Mouse (Mus musculus): ENCODE measurements at regions not wholly inside any gene's neighbourhood (a gene's known extent, or its start where the extent isn't known, plus 50 kb on each side); places are given as distances from the start of the nearest gene placed in this dataset.
"Not testable (repeated sequence)": the region's sequence is repeated elsewhere in the genome, so short reads cannot be mapped to it uniquely, and the experiment has no call there.

DNA sequence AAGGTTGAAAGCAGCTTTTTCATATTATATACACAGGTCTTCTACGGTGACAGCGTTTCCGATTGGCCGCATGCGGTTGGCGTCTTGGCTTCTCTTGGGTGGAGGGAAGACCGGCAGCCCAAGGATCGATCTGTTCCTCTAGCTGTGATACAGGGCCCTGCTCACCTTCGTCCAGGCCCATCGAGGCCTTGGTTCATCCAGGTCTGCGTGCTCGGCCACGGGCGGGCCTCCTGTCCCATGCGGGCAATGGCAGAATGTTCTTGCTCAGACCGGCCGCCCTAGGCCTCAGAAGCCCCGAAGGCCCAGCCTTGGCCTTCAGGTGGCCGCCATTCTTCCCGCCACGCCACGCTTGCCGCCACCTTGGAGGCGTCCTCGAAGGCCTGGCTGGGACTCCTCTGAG lies 194.4 kb upstream of the Ppp6c start:
- DNase-seq (ENCODE audit: low spot score in 2 of 2), result no peak

DNA sequence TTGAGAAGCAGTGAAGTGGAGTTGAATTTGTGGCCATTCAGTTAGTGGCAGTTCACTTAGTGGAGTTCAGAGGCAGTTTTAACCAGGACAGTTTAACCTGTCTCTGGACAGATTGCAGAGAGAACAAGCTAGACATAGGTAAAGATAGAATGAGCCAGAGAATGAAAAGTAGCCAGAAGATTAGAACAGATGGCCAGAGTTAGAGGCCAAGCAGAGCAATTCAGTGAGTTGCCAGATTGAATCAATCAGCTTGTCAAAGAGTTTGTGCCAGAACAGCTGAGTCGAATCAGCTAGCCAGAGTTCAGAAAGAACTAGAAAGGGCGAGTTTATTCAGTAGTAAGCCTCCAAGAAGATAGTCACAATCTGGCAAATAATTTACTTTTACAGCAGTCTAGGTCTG lies 174.1 kb upstream of the Ppp6c start:
- DNase-seq (ENCODE audit: low spot score in 2 of 2), result no peak

DNA sequence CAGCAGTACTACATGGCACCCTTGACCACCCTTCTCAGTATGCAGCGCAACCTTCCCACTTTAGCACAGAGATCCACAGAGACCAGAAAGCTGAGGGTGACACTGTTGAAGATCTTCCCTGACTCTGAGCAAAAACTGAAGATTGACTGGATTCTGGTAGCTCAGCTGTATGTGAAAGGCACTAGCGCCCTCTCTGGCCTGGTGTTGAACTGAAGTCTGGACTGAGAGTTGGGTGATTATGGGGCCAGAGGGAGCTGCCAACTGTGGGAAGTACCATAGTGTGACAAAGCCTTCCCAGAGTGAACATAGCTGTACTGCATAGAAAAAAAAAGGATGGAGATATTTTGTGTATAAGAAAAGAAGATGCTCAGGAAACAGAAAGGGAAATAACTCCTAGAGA lies 173.3 kb upstream of the Ppp6c start:
- DNase-seq (ENCODE audit: low spot score in 2 of 2), result no peak

DNA sequence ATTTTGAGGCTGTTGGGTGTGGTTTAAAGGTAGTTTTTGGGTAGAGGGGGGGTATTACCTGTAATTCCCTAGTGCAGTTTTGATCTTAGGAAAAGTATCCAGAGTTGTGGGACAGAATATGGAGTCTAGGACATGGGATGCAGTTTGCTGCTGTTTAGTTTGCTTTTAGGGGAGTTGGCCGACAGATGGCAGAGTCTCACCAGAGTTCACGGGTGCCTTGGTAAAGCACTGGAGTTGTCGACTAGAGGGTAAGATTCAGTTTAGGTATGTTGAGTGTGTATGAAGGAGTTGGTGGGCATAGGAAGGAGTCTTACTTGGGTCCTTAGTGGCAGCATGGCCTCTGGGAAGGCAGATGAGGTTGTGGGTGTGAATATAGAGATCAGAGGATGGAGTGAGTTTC lies 168.4 kb upstream of the Ppp6c start:
- DNase-seq (ENCODE audit: low spot score in 2 of 2), result no peak

DNA sequence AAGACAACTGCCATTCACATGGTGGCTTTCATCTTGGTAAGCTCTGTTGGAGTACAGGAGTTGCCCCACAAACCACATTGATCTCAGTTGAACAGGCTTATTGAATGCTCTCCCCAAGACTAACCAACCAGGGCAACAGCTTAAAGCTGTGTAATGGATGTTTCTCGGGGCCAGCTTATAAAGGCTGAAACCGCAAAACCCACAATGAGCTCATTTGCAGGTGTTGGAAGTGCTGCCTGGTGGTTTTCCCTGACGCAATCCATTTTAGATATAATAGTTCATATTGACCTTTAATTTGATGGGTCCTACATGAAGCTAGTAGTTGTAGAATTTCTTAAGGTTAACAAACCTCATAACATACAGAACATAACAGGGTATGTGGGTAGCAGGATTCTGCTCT lies 151.0 kb upstream of the Ppp6c start:
- no peak for DNase-seq (ENCODE audit: low spot score in 2 of 2)

DNA sequence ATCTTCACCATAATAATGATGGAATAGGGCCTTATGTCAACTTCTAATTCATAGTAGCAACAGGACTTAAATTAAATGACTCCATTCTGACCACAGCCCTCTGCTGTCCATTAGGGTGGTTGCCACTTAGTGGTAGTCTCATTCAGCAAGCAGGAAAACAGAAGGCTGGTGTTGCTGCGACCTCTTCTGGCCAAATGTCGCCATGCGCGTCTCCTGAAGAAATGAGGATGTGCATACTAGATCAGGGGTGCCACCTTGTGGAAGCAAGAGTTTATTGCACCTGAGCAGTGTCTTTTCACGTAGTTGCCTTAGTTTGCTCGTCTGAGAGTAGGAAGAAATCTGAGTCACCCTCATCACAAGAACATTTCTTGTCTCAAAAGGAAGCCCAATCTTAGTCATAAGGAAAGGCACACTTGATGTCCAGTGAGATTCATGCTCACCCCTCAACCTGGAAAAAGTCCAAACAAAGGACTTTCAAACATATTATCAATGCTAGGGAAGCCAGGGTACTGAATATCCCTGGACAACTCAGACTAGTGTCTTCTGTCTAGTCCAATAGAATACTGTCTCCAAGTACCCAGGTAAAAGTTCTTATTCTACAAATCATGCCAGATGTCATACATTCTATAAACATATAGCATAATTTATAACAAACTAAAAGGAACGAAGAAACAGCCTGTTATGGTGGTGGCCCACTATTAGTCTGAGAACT lies 147.0 kb upstream of the Ppp6c start:
- DNase-seq (ENCODE audit: low spot score in 2 of 2), result peak; percentile 88 to 89

DNA sequence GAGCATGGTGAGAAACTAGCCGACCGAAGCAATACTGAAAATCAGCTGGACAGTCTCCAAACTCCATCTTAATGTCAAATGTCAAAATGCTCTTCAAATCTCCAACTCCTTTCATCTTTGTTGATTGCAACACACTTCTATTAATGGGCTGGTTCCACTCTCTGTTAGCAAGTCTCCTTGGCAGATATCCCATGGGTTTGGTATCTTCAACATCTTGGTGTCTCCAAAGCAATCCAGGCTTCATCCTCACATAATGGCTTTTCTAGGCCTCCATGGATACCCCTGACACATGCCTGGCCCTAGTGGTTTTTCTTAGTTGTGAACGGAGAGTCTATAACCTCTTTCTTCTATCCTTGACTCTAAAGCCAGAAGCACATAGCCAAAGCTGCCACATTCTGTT lies 118.0 kb upstream of the Ppp6c start:
- no peak for DNase-seq (ENCODE audit: low spot score in 2 of 2)

DNA sequence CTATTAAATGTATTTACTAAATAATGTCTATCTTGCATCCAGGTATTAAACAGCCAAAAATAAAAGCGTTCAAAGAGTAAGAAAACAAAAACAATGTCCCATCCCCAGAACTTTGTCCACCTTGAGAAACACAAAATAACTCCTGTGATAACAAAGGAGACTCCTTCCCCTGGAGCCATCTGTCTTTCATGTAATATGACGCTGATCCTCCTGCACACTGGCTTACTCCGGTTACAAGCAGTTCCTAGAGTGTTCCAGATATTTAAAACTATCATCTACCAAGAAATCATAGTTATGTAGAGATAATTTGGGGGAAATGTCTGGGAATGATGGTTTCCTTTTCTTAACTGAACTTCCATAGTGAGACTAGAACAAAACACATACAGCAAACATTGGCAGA lies 114.2 kb upstream of the Ppp6c start:
- DNase-seq (ENCODE audit: low spot score in 2 of 2), result no peak

DNA sequence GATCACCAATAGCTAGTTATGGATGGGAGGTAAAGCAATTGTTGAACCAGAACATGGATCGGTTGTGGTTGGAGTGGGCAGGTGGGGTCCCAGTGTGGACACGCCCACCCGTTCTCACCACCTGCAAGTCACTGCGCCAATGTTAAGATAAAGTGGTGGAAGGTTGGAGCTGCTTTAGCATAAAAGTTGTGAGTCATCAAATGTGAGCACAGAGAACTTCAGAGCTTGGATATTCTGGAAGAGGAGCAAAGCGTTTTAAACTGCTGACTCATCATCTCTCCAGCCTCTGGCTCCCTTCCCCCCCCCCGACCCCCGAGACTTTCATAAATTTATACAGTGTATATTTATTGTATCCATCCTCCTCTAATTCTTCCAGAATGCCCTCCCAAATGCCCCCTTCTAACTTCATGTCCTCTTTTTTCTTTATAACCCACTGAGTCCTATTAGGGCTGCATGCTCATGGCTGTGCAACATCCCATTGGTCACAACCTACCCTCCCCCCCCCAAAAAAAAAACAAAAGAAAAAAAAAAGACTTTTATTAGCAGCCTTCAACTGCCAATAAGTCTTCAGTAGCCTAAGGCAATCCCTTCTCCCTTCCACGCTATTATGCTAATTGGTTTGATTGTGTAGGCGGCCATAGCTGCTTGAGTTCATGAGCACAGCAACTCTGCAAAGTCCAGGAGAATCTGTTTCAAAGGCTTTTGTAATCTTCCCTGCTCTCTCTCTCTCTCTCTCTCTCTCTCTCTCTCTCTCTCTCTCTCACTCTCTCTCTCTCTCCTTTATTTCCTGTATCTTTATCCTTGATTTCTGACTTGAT lies 112.8 kb upstream of the Ppp6c start:
- DNase-seq (ENCODE audit: low spot score in 2 of 2), result no peak

DNA sequence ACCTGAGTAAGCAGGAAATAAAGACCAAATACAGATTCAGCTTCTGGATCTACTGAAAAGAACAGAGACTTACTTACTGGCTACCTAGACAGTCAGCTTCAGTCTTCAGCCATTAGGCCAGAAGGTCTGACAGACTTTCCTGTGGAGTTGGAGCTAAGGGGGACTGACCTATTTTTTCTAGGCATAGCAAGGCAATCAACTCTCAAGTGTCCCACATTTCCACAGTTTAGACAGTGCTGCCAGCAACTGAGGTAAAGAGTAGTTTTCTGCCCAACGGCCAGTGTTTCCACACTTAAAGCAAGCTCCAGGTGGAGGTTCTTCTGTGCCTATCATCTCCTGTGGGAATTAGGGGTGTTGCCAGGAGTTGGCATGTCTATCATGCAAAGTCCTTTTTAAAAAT lies 111.3 kb upstream of the Ppp6c start:
- DNase-seq (ENCODE audit: low spot score in 2 of 2), result no peak

DNA sequence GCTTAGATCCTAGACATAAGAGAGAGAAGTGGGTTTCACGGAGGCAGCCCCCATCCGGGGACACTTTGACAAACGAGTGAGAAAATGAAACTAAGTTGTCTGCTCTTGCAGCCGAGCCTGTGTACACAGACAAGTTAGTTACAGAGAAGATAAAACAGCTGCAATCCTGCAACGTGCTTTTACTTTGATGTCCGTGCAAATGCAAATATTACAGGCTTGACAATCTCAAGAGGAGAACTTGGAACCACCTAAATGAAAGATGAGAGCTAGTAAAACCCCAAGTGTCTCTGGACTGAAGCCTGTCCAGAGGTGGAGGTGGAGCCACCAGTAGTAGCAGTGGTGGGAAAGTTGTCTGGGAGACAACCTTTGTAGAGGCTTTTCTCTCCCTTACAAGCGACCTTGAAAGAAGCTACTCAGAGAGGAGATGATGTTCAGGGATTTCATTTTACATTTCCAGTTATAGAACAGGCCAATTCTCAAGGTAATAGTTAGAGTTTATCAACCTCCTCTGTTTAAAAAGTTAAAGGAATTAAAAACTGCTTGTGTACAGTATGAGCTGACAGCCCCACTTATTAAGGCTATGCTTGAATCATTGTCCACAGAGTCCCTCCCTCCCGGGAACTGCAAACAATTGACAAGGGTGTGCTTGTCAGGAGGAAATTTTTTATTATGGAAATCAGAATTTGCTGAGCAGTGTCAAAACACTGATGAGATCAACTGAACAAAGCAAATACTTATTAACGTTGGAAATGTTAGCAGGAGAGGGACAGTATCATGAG lies 99.7 kb upstream of the Ppp6c start:
- no peak for DNase-seq (ENCODE audit: low spot score in 2 of 2)

DNA sequence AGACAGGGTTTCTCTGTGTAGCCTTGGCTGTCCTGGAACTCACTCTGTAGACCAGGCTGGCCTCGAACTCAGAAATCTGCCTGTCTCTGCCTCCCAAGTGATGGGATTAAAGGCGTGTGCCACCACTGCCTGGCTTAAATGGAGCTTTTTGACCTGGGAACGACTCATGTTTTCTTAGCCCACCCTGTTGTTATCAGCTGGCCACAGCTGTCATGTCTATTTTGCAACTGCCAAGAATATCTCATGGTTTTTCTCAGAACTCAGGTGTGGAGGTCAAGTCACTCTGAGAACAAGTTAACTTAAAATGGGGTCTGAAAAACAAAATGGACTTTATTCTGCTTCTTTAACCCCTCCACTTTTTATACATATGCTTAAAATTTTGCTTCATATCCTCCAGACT lies 98.9 kb upstream of the Ppp6c start:
- not testable (repeated sequence) for DNase-seq (ENCODE audit: low spot score in 2 of 2)

DNA sequence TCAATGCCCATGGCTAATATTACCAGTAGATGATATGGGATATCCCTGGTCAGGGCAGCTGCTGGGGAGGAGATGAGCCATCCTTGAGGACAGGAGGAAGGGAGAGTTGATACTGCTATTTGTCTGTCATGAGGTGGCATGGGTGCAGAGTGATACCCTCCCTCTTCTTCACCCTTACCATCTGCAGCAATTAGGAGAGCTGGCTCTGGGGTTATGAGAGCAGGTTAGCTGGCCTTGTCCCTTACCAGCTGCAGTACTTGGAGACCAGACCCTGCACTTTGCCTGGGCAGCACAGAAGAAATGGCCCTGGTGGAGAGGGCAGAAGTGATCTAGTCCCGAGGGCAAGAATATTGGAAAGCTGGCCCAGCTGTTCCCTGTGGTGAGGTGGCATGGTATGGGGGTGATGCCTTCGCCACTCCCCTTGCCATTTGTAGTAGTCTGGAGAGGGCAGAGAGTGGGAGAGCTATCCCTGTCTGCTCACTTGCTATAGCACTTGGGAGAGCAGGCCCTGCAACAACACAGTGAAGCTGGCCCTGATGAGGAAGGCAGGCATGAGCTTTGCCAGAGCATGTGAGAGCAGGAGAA lies 73.6 kb upstream of the Ppp6c start:
- DNase-seq (ENCODE audit: low spot score in 2 of 2), result no peak

DNA sequence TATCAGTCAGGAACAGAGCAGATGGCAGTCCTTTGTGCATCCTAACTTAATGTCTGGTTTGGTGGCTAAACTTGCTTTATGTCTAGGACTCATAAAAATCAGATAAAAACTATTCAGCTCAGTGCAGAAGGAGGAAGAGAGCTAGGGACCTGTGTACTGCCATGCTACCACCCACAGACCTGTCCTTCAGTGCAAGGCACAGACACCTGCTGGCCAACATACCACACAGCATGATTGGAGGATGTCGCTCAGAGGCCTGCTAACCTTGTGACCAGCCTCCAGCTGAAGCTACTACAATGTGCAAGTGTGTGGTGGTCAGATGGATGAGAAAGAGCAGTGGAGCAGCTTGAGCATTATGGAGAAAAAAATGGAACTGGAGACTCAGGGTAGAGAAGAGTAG lies 73.0 kb upstream of the Ppp6c start:
- DNase-seq (ENCODE audit: low spot score in 2 of 2), result no peak

DNA sequence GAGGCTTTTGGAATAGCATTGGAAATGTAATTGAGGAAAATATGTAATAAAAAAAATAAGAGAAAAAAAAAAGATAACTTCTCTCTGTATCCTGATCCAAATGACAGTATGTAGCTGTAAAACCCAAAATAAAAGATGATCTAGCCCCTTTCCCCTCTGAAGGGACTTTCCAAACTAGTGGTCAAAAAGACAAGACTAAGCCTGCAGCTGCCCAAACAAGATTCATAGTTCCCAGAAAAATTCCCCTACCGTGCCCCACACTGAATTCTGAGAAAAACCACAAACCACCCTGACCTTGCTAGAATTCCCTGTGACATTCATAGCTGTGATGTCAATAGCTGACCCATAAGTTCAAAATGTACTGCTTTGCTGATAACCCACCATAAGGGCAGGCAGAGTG lies 69.2 kb upstream of the Ppp6c start:
- DNase-seq (ENCODE audit: low spot score in 2 of 2), result no peak

DNA sequence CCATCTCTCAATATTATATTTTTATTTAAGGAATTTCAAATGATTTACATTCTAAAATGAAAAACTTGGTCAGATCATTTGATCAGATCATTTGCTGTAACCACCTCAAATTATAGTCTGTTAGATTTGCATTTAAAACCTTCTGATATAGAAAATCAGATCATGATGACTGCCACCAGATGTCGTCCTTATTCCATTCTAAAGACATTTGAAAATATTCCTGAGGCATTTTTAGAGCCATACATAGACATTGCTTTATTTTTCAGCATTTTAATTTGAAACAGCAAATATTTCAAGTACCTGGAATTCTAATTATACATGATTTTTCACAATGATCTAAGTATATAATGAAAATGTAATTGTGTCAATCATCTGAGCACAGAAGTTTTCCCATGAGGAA lies 52.0 kb upstream of the Ppp6c start:
- DNase-seq (ENCODE audit: low spot score in 2 of 2), result no peak
